Mouse (Mus musculus) hindbrain, embryonic 14.5 days (tissue): Measurements from ENCODE around the gene Xcr1. TPM values are rescaled to one million over a fixed set of nuclear protein-coding genes. Genes with fewer than 3 reads are reported as not detected.
A peak's percentile ranks its signal among the peaks of the same experiment; 100 is the strongest.

ENCODE experiments used
- ATAC-seq: fragments of 200-750 bp; cut with Nextera tagmentation; 2 replicates; pipeline ENCODE4 v1.8.0; 2017; ENCODE audit warnings: moderate number of reproducible peaks, mild to moderate bottlenecking, moderate TSS enrichment, moderate library complexity; ENCODE audit not compliant: low FRiP score
- DNase-seq: peaks from one replicate; pipeline ENCODE4 v3.0.0-alpha.2; 2015; ENCODE audit warnings: low spot score
- H3K27ac ChIP-seq: fragments of 300-500 bp; sonication (generic); 2 replicates; pipeline ENCODE4 v1.5.1; 2014; ENCODE audit warnings: mild to moderate bottlenecking, moderate library complexity
- H3K27me3 ChIP-seq: fragments of 300-500 bp; sonication (generic); 2 replicates; pipeline ENCODE4 v1.6.1; 2014; ENCODE audit warnings: mild to moderate bottlenecking, low read length, mixed read lengths; ENCODE audit not compliant: control insufficient read depth, insufficient read depth
- H3K36me3 ChIP-seq: fragments of 300-500 bp; sonication (generic); replicated peaks from 2 replicates; pipeline ENCODE4 v1.6.1; 2014; ENCODE audit not compliant: control insufficient read depth, insufficient read depth
- H3K4me1 ChIP-seq: fragments of 300-500 bp; sonication (generic); replicated peaks from 2 replicates; pipeline ENCODE4 v1.6.1; 2014; ENCODE audit warnings: antibody characterized with exemption, low read length, mixed read lengths; ENCODE audit not compliant: control insufficient read depth, insufficient read depth
- H3K4me2 ChIP-seq: fragments of 300-500 bp; sonication (generic); replicated peaks from 2 replicates; pipeline ENCODE4 v1.6.1; 2014; ENCODE audit warnings: mild to moderate bottlenecking, moderate library complexity
- H3K4me3 ChIP-seq: fragments of 300-500 bp; sonication (generic); replicated peaks from 2 replicates; pipeline ENCODE4 v1.5.1; 2014; ENCODE audit warnings: mild to moderate bottlenecking, low read length
- H3K9ac ChIP-seq: fragments of 300-500 bp; sonication (generic); 2 replicates; pipeline ENCODE4 v1.6.1; 2014
- H3K9me3 ChIP-seq: fragments of 300-500 bp; sonication (generic); 2 replicates; pipeline ENCODE4 v1.6.1; 2016; ENCODE audit warnings: low read length; ENCODE audit not compliant: control insufficient read depth
- WGBS: fragments of 180-500 bp; shearing (Covaris S2); extraction: QIAGEN DNeasy Blood & Tissue Kit; methylation state at CpG from one replicate; pipeline ENCODE4 v1.1.7; 2014; 5-methylcytosine and 5-hydroxymethylcytosine counted together
- polyA plus RNA-seq: library from polyadenylated mRNA; unstranded; fragments of >200 nt; fragmentation: Nextera tagmentation; extraction: Ambion mirVana; gene quantifications from 2 replicates; pipeline ENCODE4 v1.2.1, GENCODE M21; 2014

Xcr1 gene
- polyA plus RNA-seq: 0.05 and 0.09 TPM in 2 replicates

GRCm38 (mm10) chr9:123861929-123862328, at the start of gene Xcr1:
Gene Xcr1, minus strand, starts transcription at chr9:123862029.
- no peak within 1 kb of the TSS for H3K27ac ChIP-seq
- H3K9me3 ChIP-seq: no peaks in the 10 kb centered on the region
- DNase-seq (no peak), ATAC-seq (no peak)
- H3K4me3 ChIP-seq: no peak within 1 kb of the TSS
- no peak within 1 kb of the TSS for H3K9ac ChIP-seq
- WGBS: 93% methylated on average over 9 of the region's 9 CpGs
- H3K4me2 ChIP-seq: no peak within 1 kb of the TSS
- H3K4me1 ChIP-seq: no peaks in the 10 kb centered on the region
- no peaks in the 10 kb centered on the region for H3K27me3 ChIP-seq
- no peaks in the 10 kb centered on the region for H3K36me3 ChIP-seq

DNA sequence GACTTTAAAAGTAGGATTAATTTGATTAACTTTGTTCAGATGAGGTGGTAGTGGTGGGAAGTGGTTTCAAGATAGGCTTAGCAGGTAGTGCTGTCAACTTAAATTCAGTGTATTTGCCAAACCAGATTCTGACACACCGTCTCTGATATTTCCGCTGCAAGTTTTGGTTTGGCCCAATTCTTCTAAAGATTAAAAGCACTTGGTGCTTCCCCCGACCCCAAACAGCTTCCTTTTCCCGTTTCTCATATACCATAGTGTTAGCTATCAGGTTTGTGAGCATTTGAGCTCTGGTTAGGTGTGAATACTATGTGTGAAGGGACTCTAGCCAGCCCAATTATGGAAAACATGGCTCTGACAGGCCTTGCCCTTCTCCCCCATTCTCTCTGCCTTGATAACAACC, 10.2 kb upstream of the Xcr1 start:
- 73% methylated on average over 4 of the region's 4 CpGs for WGBS
- H3K27me3 ChIP-seq: no peaks in the 10 kb centered on the region
- H3K4me1 ChIP-seq: no peaks in the 10 kb centered on the region
- H3K4me2 ChIP-seq: no peak overlapping the region
- no peak overlapping the region for H3K27ac ChIP-seq
- no peak for DNase-seq
- H3K9ac ChIP-seq: no peak overlapping the region
- no peaks in the 10 kb centered on the region for H3K36me3 ChIP-seq
- no peak overlapping the region for H3K4me3 ChIP-seq
- no peaks in the 10 kb centered on the region for H3K9me3 ChIP-seq
- ATAC-seq: no peak

GRCm38 (mm10) chr9:123869167-123869784, 7.4 kb upstream of the Xcr1 start:
- Histone ChIP-seq H3K27ac (no peak overlapping the region), H3K27me3 (no peaks in the 10 kb centered on the region), H3K4me1 (no peaks in the 10 kb centered on the region), H3K36me3 (no peaks in the 10 kb centered on the region), H3K4me3 (no peak overlapping the region), H3K9me3 (no peaks in the 10 kb centered on the region), H3K9ac (no peak overlapping the region), H3K4me2 (no peak overlapping the region)
- 94% methylated on average over 3 of the region's 6 CpGs for WGBS
- DNase-seq: no peak
- no peak for ATAC-seq

GRCm38 (mm10) chr9:123863641-123864040, 1.8 kb upstream of the Xcr1 start:
- Histone ChIP-seq H3K36me3 (no peaks in the 10 kb centered on the region), H3K27ac (no peak overlapping the region), H3K9ac (no peak overlapping the region), H3K4me2 (no peak overlapping the region), H3K9me3 (no peaks in the 10 kb centered on the region), H3K4me3 (no peak overlapping the region), H3K4me1 (no peaks in the 10 kb centered on the region), H3K27me3 (no peaks in the 10 kb centered on the region)
- ATAC-seq (no peak), DNase-seq (no peak)
- WGBS: 96% methylated on average over 1 of the region's 1 CpGs

GRCm38 (mm10) chr9:123862895-123863616, 1.2 kb upstream of the Xcr1 start:
- no peak overlapping the region for H3K4me3 ChIP-seq
- no peak overlapping the region for H3K4me2 ChIP-seq
- WGBS: 98% methylated on average over 1 of the region's 1 CpGs
- no peak overlapping the region for H3K27ac ChIP-seq
- H3K4me1 ChIP-seq: no peaks in the 10 kb centered on the region
- no peaks in the 10 kb centered on the region for H3K9me3 ChIP-seq
- H3K9ac ChIP-seq: no peak overlapping the region
- ATAC-seq (no peak), DNase-seq (no peak)
- H3K36me3 ChIP-seq: no peaks in the 10 kb centered on the region
- no peaks in the 10 kb centered on the region for H3K27me3 ChIP-seq

- ATAC-seq: no peak
- Histone ChIP-seq H3K36me3 (no peaks in the 10 kb centered on the region), H3K27ac (no peak overlapping the region), H3K4me3 (no peak overlapping the region), H3K9me3 (no peaks in the 10 kb centered on the region), H3K4me2 (no peak overlapping the region), H3K4me1 (peaks cover 5% of the 10 kb centered on the region), H3K9ac (no peak overlapping the region), H3K27me3 (no peaks in the 10 kb centered on the region)
- WGBS: 92% methylated on average over 2 of the region's 2 CpGs
- DNase-seq: no peak
These were observed 5.0 kb downstream of the Xcr1 start for GRCm38 (mm10) chr9:123856836-123857235.

GRCm38 (mm10) chr9:123852449-123853390, 9.1 kb downstream of the Xcr1 start:
- DNase-seq (no peak), ATAC-seq (peak; percentile 17; the same call in 1 of the 2 replicates)
- WGBS: 68% methylated on average over 5 of the region's 5 CpGs
- H3K27me3 ChIP-seq: no peaks in the 10 kb centered on the region
- H3K9ac ChIP-seq: peak overlapping the region; percentile 58
- peaks cover 11% of the 10 kb centered on the region for H3K4me1 ChIP-seq
- H3K27ac ChIP-seq: peak overlapping the region; percentile 69
- H3K9me3 ChIP-seq: no peaks in the 10 kb centered on the region
- peak overlapping the region; percentile 31 for H3K4me3 ChIP-seq
- H3K36me3 ChIP-seq: no peaks in the 10 kb centered on the region
- H3K4me2 ChIP-seq: peak overlapping the region; percentile 58

- Histone ChIP-seq H3K4me1 (peaks cover 11% of the 10 kb centered on the region), H3K36me3 (no peaks in the 10 kb centered on the region), H3K9ac (peak within 1 kb of the TSS; percentile 67), H3K27me3 (no peaks in the 10 kb centered on the region), H3K4me3 (peak within 1 kb of the TSS; percentile 66), H3K9me3 (no peaks in the 10 kb centered on the region), H3K4me2 (peak within 1 kb of the TSS; percentile 73), H3K27ac (peak within 1 kb of the TSS; percentile 74)
- peak; percentile 95 for DNase-seq
- WGBS: under 1% methylated on average over 47 of the region's 47 CpGs
- peak; percentile 98 for ATAC-seq
These were observed 9.9 kb downstream of the Xcr1 start, which contains the start of gene Fyco1 for GRCm38 (mm10) chr9:123851713-123852448. Gene Fyco1, minus strand, starts transcription at chr9:123851899.
